Mouse (Mus musculus) CH12.LX (cell line): ENCODE results near the gene Samd4. TPM values are rescaled to one million over a fixed set of nuclear protein-coding genes. Genes with fewer than 3 reads are reported as not detected.

Experiments used
- DNase-seq: peaks from one replicate; pipeline ENCODE4 v3.0.0-alpha.2; 2013; ENCODE audit errors: extremely low read depth
- H3K27ac ChIP-seq: 2 replicates; pipeline ENCODE4 v1.5.1; 2012; ENCODE audit warnings: low read depth, mild to moderate bottlenecking, control low read depth, moderate library complexity; ENCODE audit not compliant: insufficient read depth
- H3K27me3 ChIP-seq: replicated peaks from 2 replicates; pipeline ENCODE3; 2012; ENCODE audit warnings: inconsistent platforms
- H3K36me3 ChIP-seq, 2 experiments: replicated peaks in 1 of 2; 2 replicates each; pipeline versions ENCODE3 to v1.6.1; 2012; ENCODE audit warnings: inconsistent platforms in 1 of 2, low read length in 1 of 2, mild to moderate bottlenecking in 1 of 2, mixed read lengths in 1 of 2, moderate library complexity in 1 of 2; ENCODE audit not compliant: control insufficient read depth in 1 of 2, insufficient read depth in 1 of 2
- H3K4me1 ChIP-seq, 2 experiments: 2 replicates each; pipeline ENCODE4 v1.6.1; 2012; ENCODE audit warnings: inconsistent platforms in 1 of 2, moderate library complexity in 1 of 2; ENCODE audit not compliant: insufficient read depth in 2 of 2, control insufficient read depth in 1 of 2
- H3K4me2 ChIP-seq: 2 replicates; pipeline ENCODE4 v1.6.1; 2012; ENCODE audit warnings: low read depth, mild to moderate bottlenecking, control low read depth; ENCODE audit not compliant: poor library complexity, insufficient read depth, severe bottlenecking
- H3K4me3 ChIP-seq, 3 experiments: fragments of 150-350 bp in 1 of 3; sonication (generic) in 1 of 3; replicated peaks in 1 of 3; 2 replicates each; pipeline versions ENCODE3 to v1.5.1; 2011 to 2012; ENCODE audit warnings: low read depth in 2 of 3, low read length in 2 of 3, mild to moderate bottlenecking in 2 of 3, moderate library complexity in 2 of 3, control low read depth in 1 of 3, improper control_type of control experiment in 1 of 3, inconsistent platforms in 1 of 3, mixed read lengths in 1 of 3; ENCODE audit not compliant: poor library complexity in 1 of 3
- H3K79me2 ChIP-seq: replicated peaks from 2 replicates; pipeline ENCODE4 v1.6.1; 2012; ENCODE audit warnings: mild to moderate bottlenecking, moderate library complexity; ENCODE audit not compliant: control insufficient read depth, poor library complexity, insufficient read depth, severe bottlenecking; ENCODE audit errors: extremely low read depth
- H3K9ac ChIP-seq: 2 replicates; pipeline ENCODE4 v1.6.1; 2012; ENCODE audit warnings: low read depth, mild to moderate bottlenecking, control low read depth, moderate library complexity; ENCODE audit not compliant: insufficient read depth
- H3K9me3 ChIP-seq: replicated peaks from 2 replicates; pipeline ENCODE3; 2012; ENCODE audit warnings: low read length, inconsistent platforms, mixed read lengths
- CHD1 ChIP-seq: IDR thresholded peaks from 2 replicates; pipeline ENCODE4 v1.6.1; 2012; ENCODE audit warnings: low read depth, low read length, improper control_type of control experiment, inconsistent platforms
- EP300 ChIP-seq: IDR thresholded peaks from 2 replicates; pipeline ENCODE4 v1.6.1; 2011; ENCODE audit warnings: low read length, improper control_type of control experiment
- KAT2A ChIP-seq: IDR thresholded peaks from 2 replicates; pipeline ENCODE4 v1.6.1; 2012; ENCODE audit warnings: low read length, improper control_type of control experiment, inconsistent platforms; ENCODE audit not compliant: insufficient replicate concordance
- MAFK ChIP-seq: IDR thresholded peaks from 2 replicates; pipeline ENCODE4 v1.6.1; 2011; ENCODE audit warnings: low read length, improper control_type of control experiment; ENCODE audit not compliant: insufficient replicate concordance
- MAX ChIP-seq: IDR thresholded peaks from 2 replicates; pipeline ENCODE4 v1.6.1; 2011; ENCODE audit warnings: low read length, improper control_type of control experiment
- MEF2A ChIP-seq: IDR thresholded peaks from 2 replicates; pipeline ENCODE4 v1.6.1; 2014; ENCODE audit warnings: low read depth, mild to moderate bottlenecking, inconsistent platforms, low read length, improper control_type of control experiment, borderline replicate concordance
- MXI1 ChIP-seq: IDR thresholded peaks from 2 replicates; pipeline ENCODE4 v1.6.1; 2011; ENCODE audit warnings: mild to moderate bottlenecking, low read depth, low read length, improper control_type of control experiment
- MYC ChIP-seq: IDR thresholded peaks from 2 replicates; pipeline ENCODE4 v1.6.1; 2011; ENCODE audit warnings: low read depth, mild to moderate bottlenecking, improper control_type of control experiment, low read length
- PAX5 ChIP-seq: IDR thresholded peaks from 2 replicates; pipeline ENCODE4 v1.6.1; 2012; ENCODE audit warnings: low read length, inconsistent platforms, mixed read lengths
- POLR2AphosphoS2 ChIP-seq: IDR thresholded peaks from 2 replicates; pipeline ENCODE4 v1.6.1; 2011; ENCODE audit warnings: low read depth, low read length, improper control_type of control experiment
- SMC3 ChIP-seq: IDR thresholded peaks from 2 replicates; pipeline ENCODE4 v1.6.1; 2011; ENCODE audit warnings: low read depth, low read length, improper control_type of control experiment
- UBTF ChIP-seq: IDR thresholded peaks from 2 replicates; pipeline ENCODE4 v1.6.1; 2012; ENCODE audit warnings: low read depth, mild to moderate bottlenecking, inconsistent platforms, low read length, improper control_type of control experiment, moderate library complexity
- ZMIZ1 ChIP-seq: IDR thresholded peaks from 2 replicates; pipeline ENCODE4 v1.6.1; 2012; ENCODE audit warnings: low read depth, mild to moderate bottlenecking, inconsistent platforms, low read length, improper control_type of control experiment
- dilution Hi-C: fragments of 300-500 bp; cut with MboI; formaldehyde crosslinking; loops from 2 replicates; pipeline ENCODE4 v1.14.3; 2020; ENCODE audit warnings: low sequenced_read_pairs; ENCODE audit not compliant: extremely low pct_unique_long_range_greater_than_20kb, extremely low pct_ligation_motif_present
- in situ Hi-C: fragments of 300-500 bp; cut with MboI; formaldehyde crosslinking; loops from 3 replicates; pipeline ENCODE4 v1.14.3; 2019; ENCODE audit warnings: low sequenced_read_pairs, low pct_ligation_motif_present, low pct_unique_long_range_greater_than_20kb, mixed read lengths
- polyA plus RNA-seq: library from polyadenylated mRNA; unstranded; fragments of >175 nt; gene quantifications from 2 replicates; pipeline ENCODE4 v1.2.1, GENCODE M21; 2012; ENCODE audit warnings: low read depth; ENCODE audit not compliant: insufficient read length
- total RNA-seq, 2 experiments: library from RNA; depleted of rRNA; stranded (reverse); fragments of 300-350 nt in 1 of 2; fragments of >200 nt in 1 of 2; gene quantifications; 2 replicates each; pipeline ENCODE4 v1.2.3; 2012 to 2014

Gene Samd4
- total and polyA plus RNA-seq, 3 experiments = 0.64 to 4.6 (median 1.5) TPM

GRCm38 (mm10) chr14:46974874-46975273 is 92.2 kb downstream of the Samd4 start:
- no peak overlapping the region for H3K27ac ChIP-seq
- TF ChIP-seq MAX = no peak
- no peak for TF ChIP-seq UBTF
- no peak for TF ChIP-seq KAT2A
- no peak for TF ChIP-seq EP300
- DNase-seq = no peak
- in situ Hi-C loops = loop anchor here (25.0 kb wide), 1 partner anchor 88 kb away; the partner anchor contains the start of gene Samd4
- no peak overlapping the region for H3K4me2 ChIP-seq
- no peaks in the 10 kb centered on the region for H3K27me3 ChIP-seq
- H3K36me3 ChIP-seq = no peaks in the 10 kb centered on the region
- no peak overlapping the region for H3K9ac ChIP-seq
- H3K9me3 ChIP-seq = no peaks in the 10 kb centered on the region
- no peak overlapping the region for H3K4me3 ChIP-seq
- peaks cover 0 to 3% of the 10 kb centered on the region in 2 experiments; a peak in 1 of 4 replicates for H3K4me1 ChIP-seq
- dilution Hi-C loops = no loop called here
- H3K79me2 ChIP-seq = no peaks in the 10 kb centered on the region

GRCm38 (mm10) chr14:46975969-46976368 is 93.3 kb downstream of the Samd4 start:
- TF ChIP-seq MEF2A (no peak), SMC3 (no peak), MAFK (no peak)
- H3K27ac ChIP-seq = no peak overlapping the region
- no peak overlapping the region for H3K9ac ChIP-seq
- H3K36me3 ChIP-seq = no peaks in the 10 kb centered on the region
- no peaks in the 10 kb centered on the region for H3K9me3 ChIP-seq
- H3K4me3 ChIP-seq = no peak overlapping the region
- in situ Hi-C loops = loop anchor here (25.0 kb wide), 1 partner anchor 89 kb away; the partner anchor contains the start of gene Samd4
- H3K4me2 ChIP-seq = no peak overlapping the region
- dilution Hi-C loops = no loop called here
- no peaks in the 10 kb centered on the region for H3K27me3 ChIP-seq
- peaks cover 0 to 3% of the 10 kb centered on the region in 2 experiments; a peak in 1 of 4 replicates for H3K4me1 ChIP-seq
- no peaks in the 10 kb centered on the region for H3K79me2 ChIP-seq
- no peak for DNase-seq

- no peaks in the 10 kb centered on the region for H3K27me3 ChIP-seq
- dilution Hi-C loops = no loop called here
- H3K4me2 ChIP-seq = no peak overlapping the region
- in situ Hi-C loops = loop anchor here (25.0 kb wide), 1 partner anchor 89 kb away; the partner anchor contains the start of gene Samd4
- no peak for DNase-seq
- no peak overlapping the region for H3K9ac ChIP-seq
- H3K4me3 ChIP-seq = no peak overlapping the region
- H3K9me3 ChIP-seq = no peaks in the 10 kb centered on the region
- peaks cover 0 to 3% of the 10 kb centered on the region in 2 experiments; a peak in 1 of 4 replicates for H3K4me1 ChIP-seq
- no peaks in the 10 kb centered on the region for H3K36me3 ChIP-seq
- H3K79me2 ChIP-seq = no peaks in the 10 kb centered on the region
- H3K27ac ChIP-seq = no peak overlapping the region
- TF ChIP-seq ZMIZ1 (no peak), MXI1 (no peak), MYC (no peak), CHD1 (no peak), POLR2AphosphoS2 (no peak), SMC3 (no peak), PAX5 (no peak)
These were observed 94.1 kb downstream of the Samd4 start for GRCm38 (mm10) chr14:46976712-46977111.
